Mouse (Mus musculus) layer of hippocampus, adult 9-10 months (tissue): ENCODE measurements at regions not wholly inside any gene's neighbourhood (a gene's known extent, or its start where the extent isn't known, plus 50 kb on each side); places are given as distances from the start of the nearest gene placed in this dataset.

Source experiments
- DNase-seq: peaks from one replicate; pipeline ENCODE4 v3.0.0; 2022; ENCODE audit warnings: low spot score

DNA sequence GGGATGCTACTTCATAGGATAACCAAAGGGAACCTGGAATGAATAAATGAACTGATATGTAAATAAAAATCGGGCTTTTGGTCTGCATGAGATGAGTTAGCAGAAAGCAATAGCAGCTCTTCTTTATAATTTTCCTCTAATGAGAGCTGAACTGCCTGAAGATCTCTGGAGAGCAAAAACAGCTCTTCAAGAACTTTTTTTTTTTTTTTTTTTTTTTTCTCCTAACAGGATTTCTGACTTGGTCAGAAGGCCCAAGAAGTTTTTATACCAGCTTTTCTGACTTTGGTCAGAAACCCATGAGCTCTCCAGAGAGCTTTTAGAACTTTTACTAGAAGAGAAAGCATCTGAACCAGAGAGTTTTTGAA is 79.6 kb upstream of the Ptprk start:
- DNase-seq = no peak

DNA sequence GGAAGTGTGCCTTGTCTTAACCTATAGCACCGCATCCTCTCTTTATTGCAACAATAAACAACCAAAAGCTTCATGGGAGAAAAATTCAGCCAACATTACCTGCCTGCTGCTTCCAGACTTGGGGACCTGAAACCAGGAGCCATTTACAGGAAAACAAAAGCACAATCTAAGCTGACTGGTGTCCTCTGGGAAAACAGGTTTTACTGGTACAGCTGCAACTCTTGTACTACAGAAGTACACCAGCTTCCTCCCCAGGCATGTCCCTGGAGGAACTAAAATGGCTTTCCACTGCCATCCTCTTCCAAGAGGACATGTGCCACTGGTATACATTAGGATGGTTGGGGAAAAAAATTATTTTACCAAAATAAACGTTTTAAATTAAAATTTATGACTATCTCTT is 63.9 kb upstream of the Ptprk start:
- no peak for DNase-seq

DNA sequence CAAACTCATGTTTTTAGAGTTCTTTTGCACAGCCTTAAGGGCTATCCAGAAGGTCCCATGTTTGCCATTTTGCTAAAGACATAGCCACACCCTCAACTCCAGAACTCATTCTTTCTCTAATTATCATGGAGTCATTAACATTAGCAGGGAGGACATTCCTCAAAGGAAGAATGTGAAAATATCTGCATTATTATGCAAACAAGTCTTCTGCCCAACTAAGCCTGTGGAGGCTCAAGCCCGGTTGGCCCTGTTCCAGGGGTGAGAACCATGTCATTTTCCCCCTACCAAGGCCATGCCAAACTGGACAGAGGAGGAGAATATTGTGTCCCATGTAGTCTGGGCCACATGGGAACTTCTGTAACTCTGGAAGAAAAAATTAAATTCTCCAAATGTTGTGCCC is 62.5 kb upstream of the Ptprk start:
- no peak for DNase-seq

DNA sequence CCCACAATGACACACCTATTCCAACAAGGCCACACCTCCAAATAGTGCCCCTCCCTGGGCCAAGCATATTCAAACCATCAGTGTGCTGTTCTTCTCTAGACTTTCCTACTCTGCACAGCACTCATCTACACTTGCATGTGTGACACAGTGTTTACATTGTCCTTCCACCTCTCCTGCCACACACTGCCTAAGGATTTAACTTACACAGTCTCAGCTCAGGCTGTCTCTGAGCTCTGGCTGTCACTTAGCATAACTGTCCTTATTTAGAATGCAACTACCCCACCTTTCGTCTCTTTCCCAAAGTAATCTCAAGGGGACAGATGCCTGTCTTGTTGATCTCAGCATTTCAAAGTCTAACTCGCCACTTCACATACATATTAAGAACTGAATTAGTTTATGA is 61.2 kb upstream of the Ptprk start:
- DNase-seq = no peak

DNA sequence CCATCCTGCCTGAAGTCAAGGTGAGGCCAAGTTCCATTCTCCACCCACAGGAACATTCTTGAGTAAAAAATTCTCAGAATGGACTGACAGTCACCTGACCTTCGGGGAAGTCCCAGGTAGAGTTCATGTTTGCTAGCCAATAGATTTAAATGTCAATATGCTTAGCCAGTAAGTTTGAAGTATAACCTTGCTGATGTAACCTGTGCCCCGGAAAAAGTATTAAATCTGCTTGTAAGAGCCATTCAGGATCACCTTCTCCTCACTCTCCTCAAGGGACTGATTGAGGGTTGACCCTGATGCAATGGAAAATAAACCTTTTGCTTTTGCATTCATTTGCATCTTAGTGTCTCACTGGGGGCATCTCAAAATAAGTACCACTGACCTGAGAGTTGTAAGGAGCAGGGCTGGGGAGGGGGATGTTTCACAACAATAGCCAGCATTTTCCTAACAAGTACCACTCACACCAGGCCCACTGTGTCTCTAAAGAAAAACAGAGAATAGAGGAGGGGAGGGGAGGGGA is 60.3 kb upstream of the Ptprk start:
- no peak for DNase-seq
